Mouse (Mus musculus) embryonic facial prominence, embryonic 14.5 days (tissue): ENCODE results near the gene Def6. TPM values are rescaled to one million over a fixed set of nuclear protein-coding genes. Genes with fewer than 3 reads are reported as not detected.

Experiments used
- ATAC-seq: fragments of 200-750 bp; cut with Nextera tagmentation; 2 replicates; pipeline ENCODE4 v1.8.0; 2017; ENCODE audit warnings: low read depth, moderate number of reproducible peaks, moderate TSS enrichment
- DNase-seq: peaks from one replicate; pipeline ENCODE4 v3.0.0-alpha.2; 2015; ENCODE audit warnings: low spot score
- H3K27ac ChIP-seq: fragments of 300-500 bp; sonication (generic); replicated peaks from 2 replicates; pipeline ENCODE4 v1.5.1; 2014; ENCODE audit warnings: low read depth, mild to moderate bottlenecking, low read length, moderate library complexity
- H3K27me3 ChIP-seq: fragments of 300-500 bp; sonication (generic); replicated peaks from 2 replicates; pipeline ENCODE4 v1.6.1; 2014; ENCODE audit warnings: low read length; ENCODE audit not compliant: control insufficient read depth, insufficient read depth
- H3K36me3 ChIP-seq: fragments of 300-500 bp; sonication (generic); 2 replicates; pipeline ENCODE4 v1.6.1; 2014; ENCODE audit warnings: low read length, mixed read lengths; ENCODE audit not compliant: control insufficient read depth, insufficient read depth
- H3K4me1 ChIP-seq: fragments of 300-500 bp; sonication (generic); 2 replicates; pipeline ENCODE4 v1.6.1; 2014; ENCODE audit warnings: antibody characterized with exemption, low read length; ENCODE audit not compliant: control insufficient read depth, insufficient read depth
- H3K4me2 ChIP-seq: fragments of 300-500 bp; sonication (generic); 2 replicates; pipeline ENCODE4 v1.6.1; 2014; ENCODE audit warnings: low read depth, mild to moderate bottlenecking, low read length, moderate library complexity, mixed read lengths
- H3K4me3 ChIP-seq: fragments of 300-500 bp; sonication (generic); 2 replicates; pipeline ENCODE4 v1.5.1; 2014; ENCODE audit warnings: low read depth, mild to moderate bottlenecking, low read length
- H3K9ac ChIP-seq: fragments of 300-500 bp; sonication (generic); 2 replicates; pipeline ENCODE4 v1.6.1; 2014; ENCODE audit warnings: low read depth, mild to moderate bottlenecking, low read length, moderate library complexity, mixed read lengths
- H3K9me3 ChIP-seq: fragments of 300-500 bp; sonication (generic); 2 replicates; pipeline ENCODE4 v1.6.1; 2016; ENCODE audit warnings: low read length; ENCODE audit not compliant: control insufficient read depth
- WGBS: fragments of 180-500 bp; shearing (Covaris S2); extraction: QIAGEN DNeasy Blood & Tissue Kit; methylation state at CpG from one replicate; pipeline ENCODE4 v1.1.7; 2014; 5-methylcytosine and 5-hydroxymethylcytosine counted together
- polyA plus RNA-seq: library from polyadenylated mRNA; unstranded; fragments of >200 nt; fragmentation: Nextera tagmentation; extraction: Ambion mirVana; gene quantifications from 2 replicates; pipeline ENCODE4 v1.2.1, GENCODE M21; 2014

The Def6 gene
- polyA plus RNA-seq, 1 experiment from 2014 or later: 9.4 TPM

DNA sequence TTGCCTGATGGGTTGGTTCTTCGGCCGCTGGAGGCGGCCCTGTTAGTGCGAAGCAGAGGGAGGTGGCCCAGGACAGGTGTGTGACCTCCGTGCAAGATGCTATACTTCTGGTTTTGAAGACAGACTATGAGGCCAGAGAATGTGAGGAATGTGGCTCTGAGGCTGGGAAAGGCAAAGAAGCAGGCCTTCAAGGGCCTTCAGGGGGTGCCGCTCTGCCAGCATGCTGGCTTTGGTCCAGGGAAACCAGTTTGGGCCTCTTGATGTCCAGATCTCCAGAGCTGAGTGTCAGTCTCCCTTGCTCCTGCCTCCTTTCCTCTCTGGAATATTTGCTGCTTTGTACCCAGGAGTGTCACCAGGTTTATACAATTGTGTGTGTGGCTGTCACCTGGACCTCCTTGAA lies 34.7 kb downstream of the Def6 start:
- peaks cover 54% of the 10 kb centered on the region for H3K36me3 ChIP-seq
- ATAC-seq: no peak

DNA sequence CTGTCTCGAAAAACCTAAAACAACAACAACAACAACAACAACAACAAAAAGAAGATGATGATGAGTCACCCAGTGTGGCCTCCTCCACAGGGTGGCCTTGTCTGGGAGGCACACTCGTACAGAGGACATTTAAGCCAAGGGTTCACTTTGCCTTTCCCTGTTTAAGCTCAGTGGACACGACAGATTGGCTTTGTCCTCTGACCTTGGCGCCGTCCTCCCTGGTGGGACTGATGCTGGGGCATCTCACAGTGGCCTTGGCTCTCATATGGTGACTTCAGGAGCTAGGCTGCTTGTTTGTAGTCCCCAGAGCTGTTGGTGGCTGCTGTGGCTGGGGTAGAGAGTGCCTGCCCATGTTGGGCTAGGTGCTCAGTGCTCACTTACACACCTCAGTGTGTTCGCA lies 36.6 kb downstream of the Def6 start:
- Histone ChIP-seq H3K27ac (peak overlapping the region; percentile 66; the same call in 1 of the 2 replicates), H3K36me3 (peaks cover 38% of the 10 kb centered on the region), H3K27me3 (no peaks in the 10 kb centered on the region), H3K4me1 (peaks cover 30% of the 10 kb centered on the region), H3K4me3 (no peak overlapping the region), H3K4me2 (no peak overlapping the region), H3K9ac (no peak overlapping the region), H3K9me3 (no peaks in the 10 kb centered on the region)
- no peak for DNase-seq
- no peak for ATAC-seq
- WGBS: 82% methylated on average over 6 of the region's 6 CpGs

More for the DNA sequence above, 34.7 kb downstream of the Def6 start:
- WGBS: 76% methylated on average over 6 of the region's 6 CpGs
- Histone ChIP-seq H3K27me3 (no peaks in the 10 kb centered on the region), H3K4me1 (peaks cover 24% of the 10 kb centered on the region), H3K9me3 (no peaks in the 10 kb centered on the region), H3K4me3 (no peak overlapping the region), H3K9ac (no peak overlapping the region), H3K27ac (no peak overlapping the region), H3K4me2 (no peak overlapping the region)
- no peak for DNase-seq

DNA sequence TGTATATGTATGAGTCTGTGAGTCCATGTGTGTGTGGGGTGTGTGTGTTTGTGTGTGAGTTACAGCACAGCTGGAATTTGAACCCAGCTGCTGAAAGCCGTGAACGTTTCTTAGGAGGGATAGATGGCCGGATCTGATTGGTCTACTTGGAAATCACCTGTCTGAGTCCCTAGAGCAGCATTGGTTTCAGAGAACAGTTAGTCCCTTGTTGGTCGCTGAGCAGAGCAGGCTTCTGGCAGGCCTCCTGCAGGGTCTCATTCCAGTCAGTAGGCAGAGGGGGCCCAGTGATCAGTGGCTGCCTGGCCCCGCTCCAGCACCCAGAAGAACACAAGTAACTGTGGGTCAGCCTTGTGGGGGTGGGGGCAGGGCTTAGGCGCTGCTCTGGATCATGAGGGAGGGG lies 37.1 kb downstream of the Def6 start:
- H3K27ac ChIP-seq: peak overlapping the region; percentile 66
- H3K4me2 ChIP-seq: peak overlapping the region; percentile 6; the same call in 1 of the 2 replicates
- peaks cover 33% of the 10 kb centered on the region for H3K36me3 ChIP-seq
- no peaks in the 10 kb centered on the region for H3K9me3 ChIP-seq
- peaks cover 30% of the 10 kb centered on the region for H3K4me1 ChIP-seq
- WGBS: 8% methylated on average over 5 of the region's 6 CpGs
- ATAC-seq (peak; percentile 74), DNase-seq (peak; percentile 84)
- no peak overlapping the region for H3K4me3 ChIP-seq
- H3K9ac ChIP-seq: no peak overlapping the region
- no peaks in the 10 kb centered on the region for H3K27me3 ChIP-seq

DNA sequence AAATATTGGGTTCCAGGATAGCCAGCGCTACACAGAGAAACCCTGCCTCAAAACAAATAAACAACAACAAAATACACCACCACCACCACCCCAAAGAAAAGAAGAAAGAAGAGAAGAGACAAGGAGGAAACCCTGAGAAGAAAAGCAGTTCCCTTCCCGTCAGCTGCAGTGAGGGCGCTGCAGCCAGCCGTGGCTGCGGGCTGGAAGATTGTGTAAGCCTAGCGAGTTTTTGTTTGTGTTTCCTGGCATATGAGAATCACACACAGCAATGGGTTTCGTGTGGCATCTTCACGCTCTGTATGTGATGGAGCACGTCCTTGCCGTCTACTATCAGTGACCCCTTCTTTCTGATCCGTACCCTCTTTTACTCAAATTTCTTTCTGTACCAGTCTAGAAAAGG lies 39.1 kb downstream of the Def6 start:
- Histone ChIP-seq H3K27ac (peak overlapping the region; percentile 53), H3K4me1 (peaks cover 30% of the 10 kb centered on the region), H3K36me3 (peaks cover 18% of the 10 kb centered on the region; the same call in 1 of the 2 replicates), H3K9me3 (no peaks in the 10 kb centered on the region), H3K4me3 (no peak overlapping the region), H3K4me2 (no peak overlapping the region), H3K9ac (0 out of 2 replicates have a peak overlapping the region, but pooled peaks have one; percentile 17), H3K27me3 (no peaks in the 10 kb centered on the region)
- WGBS: 53% methylated on average over 11 of the region's 11 CpGs
- ATAC-seq: no peak
- DNase-seq: no peak

DNA sequence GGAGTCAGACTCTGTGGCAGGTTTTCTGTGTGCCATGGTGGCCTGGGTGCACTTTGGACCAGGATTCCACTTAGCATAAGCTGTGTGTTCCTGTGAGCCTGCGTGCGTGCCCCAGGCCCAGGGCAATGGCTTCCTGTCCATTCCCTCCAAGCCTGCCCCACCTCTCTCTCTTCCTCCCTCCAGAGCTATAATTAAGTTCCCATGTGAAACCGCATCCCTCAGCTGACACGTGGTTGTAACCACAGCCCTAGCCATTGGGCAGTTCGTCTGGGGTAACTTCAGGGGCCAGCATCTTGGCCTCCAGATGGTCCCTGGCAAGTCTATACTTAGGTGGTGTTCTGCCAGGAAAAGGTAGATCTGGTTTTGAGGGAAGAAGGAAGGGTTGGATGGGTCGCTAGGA lies 40.0 kb downstream of the Def6 start:
- H3K27ac ChIP-seq: peak overlapping the region; percentile 53
- H3K4me3 ChIP-seq: no peak overlapping the region
- WGBS: 21% methylated on average over 6 of the region's 6 CpGs
- ATAC-seq (peak; percentile 72), DNase-seq (peak; percentile 82)
- H3K9me3 ChIP-seq: no peaks in the 10 kb centered on the region
- peaks cover 30% of the 10 kb centered on the region for H3K4me1 ChIP-seq
- no peaks in the 10 kb centered on the region for H3K27me3 ChIP-seq
- H3K9ac ChIP-seq: peak overlapping the region; percentile 17; the same call in 1 of the 2 replicates
- peaks cover 20% of the 10 kb centered on the region; the same call in 1 of the 2 replicates for H3K36me3 ChIP-seq
- 0 out of 2 replicates have a peak overlapping the region, but pooled peaks have one; percentile 1 for H3K4me2 ChIP-seq

DNA sequence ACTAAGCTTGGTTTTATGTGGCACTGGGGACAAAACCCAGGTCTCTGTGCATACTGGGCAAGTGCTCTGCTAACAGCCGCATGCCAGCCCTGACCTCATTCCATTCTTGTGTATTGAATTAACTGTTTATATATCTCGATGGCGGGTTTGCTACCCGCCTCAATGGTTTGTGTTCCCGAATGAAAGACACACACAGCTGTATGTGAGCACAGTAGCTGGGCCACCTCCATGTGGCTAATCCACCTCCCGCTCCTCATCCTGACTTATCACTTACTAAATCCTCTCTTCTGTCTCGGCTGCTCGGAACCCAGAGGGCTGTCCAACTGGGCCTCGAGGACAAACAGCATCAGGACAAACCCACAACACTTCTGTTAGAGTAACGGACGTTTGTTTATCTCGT lies 41.5 kb downstream of the Def6 start:
- H3K9ac ChIP-seq: no peak overlapping the region
- H3K4me2 ChIP-seq: no peak overlapping the region
- H3K36me3 ChIP-seq: 0 out of 2 replicates have a peak, but pooled peaks cover 10% of the 10 kb centered on the region
- peaks cover 30% of the 10 kb centered on the region for H3K4me1 ChIP-seq
- no peaks in the 10 kb centered on the region for H3K9me3 ChIP-seq
- no peak for ATAC-seq
- H3K4me3 ChIP-seq: no peak overlapping the region
- H3K27me3 ChIP-seq: no peaks in the 10 kb centered on the region
- no peak overlapping the region for H3K27ac ChIP-seq
- DNase-seq: no peak
- WGBS: 77% methylated on average over 12 of the region's 12 CpGs

DNA sequence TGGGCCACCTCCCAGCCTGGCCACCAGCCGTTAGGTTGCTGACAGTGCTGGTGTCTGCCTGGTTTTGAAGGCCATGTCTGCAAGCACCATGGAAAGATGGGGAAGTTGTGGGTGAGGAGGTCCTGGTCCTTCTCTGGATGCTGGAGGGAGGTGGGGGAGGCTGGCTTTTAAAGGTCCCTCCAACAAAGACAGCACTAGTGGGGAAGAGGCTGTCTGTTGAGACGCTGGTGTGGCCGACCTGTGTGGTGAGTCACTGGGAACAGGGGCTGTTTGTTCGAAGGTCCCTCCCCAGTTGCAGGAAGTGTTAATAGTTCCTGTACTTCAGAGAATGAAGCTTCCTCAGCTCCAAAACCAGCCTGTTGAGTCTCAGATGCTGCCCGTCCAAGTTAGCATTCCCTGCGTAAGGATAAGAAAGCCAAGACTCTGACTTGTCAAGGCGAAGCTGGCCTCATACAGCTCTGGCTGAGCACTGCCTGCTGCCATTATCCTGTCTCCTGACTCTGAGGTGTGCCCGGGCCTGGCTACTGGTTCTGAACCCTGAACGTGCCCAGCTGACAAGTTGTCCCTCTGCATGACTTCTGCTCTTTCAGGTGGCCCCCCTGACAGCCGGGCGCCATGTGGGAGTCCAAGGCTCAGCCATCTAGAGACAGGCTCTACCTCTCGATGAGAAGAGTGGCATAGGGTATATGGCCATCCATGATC lies 44.2 kb downstream of the Def6 start:
- no peaks in the 10 kb centered on the region for H3K27me3 ChIP-seq
- H3K4me2 ChIP-seq: no peak overlapping the region
- H3K9me3 ChIP-seq: no peaks in the 10 kb centered on the region
- DNase-seq (no peak), ATAC-seq (no peak)
- H3K27ac ChIP-seq: 0 out of 2 replicates have a peak overlapping the region, but pooled peaks have one; percentile 21
- 76% methylated on average over 12 of the region's 12 CpGs for WGBS
- no peak overlapping the region for H3K4me3 ChIP-seq
- no peak overlapping the region for H3K9ac ChIP-seq
- peaks cover 33% of the 10 kb centered on the region for H3K4me1 ChIP-seq
- H3K36me3 ChIP-seq: 0 out of 2 replicates have a peak, but pooled peaks cover 10% of the 10 kb centered on the region

DNA sequence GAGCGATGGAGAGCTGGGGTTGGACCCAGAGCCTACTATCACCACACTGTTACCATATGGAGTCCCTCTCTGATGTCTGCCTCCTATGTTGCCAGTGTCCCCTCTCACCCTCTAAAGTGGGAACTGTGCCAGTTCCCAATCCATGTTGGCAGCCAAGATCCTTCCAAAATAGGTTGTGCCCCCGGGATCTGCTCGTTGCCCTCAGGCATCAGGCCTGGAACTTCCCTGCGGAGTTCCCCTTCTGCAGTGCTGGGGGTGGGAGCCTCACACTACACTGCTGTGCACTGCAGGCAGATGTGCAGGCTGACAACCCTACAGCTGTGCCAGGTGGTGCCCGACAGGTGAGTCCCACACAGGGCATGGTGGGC lies 44.7 kb downstream of the Def6 start:
- Histone ChIP-seq H3K9me3 (no peaks in the 10 kb centered on the region), H3K4me1 (peaks cover 33% of the 10 kb centered on the region), H3K4me2 (no peak overlapping the region), H3K36me3 (0 out of 2 replicates have a peak, but pooled peaks cover 10% of the 10 kb centered on the region), H3K27me3 (no peaks in the 10 kb centered on the region), H3K4me3 (no peak overlapping the region), H3K9ac (no peak overlapping the region), H3K27ac (0 out of 2 replicates have a peak overlapping the region, but pooled peaks have one; percentile 21)
- DNase-seq (no peak), ATAC-seq (no peak)
- 70% methylated on average over 5 of the region's 5 CpGs for WGBS

DNA sequence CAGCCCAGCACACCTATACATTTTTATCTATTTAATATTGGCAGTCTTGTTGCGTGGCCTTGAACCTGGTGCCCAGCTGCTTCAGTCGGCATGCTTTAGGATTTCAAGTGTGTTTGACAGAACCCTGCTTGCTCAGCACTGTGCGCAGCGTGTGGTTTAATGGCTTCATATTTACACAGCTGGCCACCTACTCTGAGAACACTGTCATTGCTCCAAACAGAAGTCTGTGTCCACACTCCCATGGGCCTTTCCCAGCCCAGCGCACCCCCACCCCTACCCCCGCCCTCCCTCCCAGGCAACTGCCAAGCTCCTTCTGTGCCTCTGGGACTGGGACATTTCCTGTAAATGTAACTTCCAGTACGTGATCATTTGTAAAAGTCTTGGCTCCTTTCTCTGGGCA lies 45.6 kb downstream of the Def6 start:
- no peak overlapping the region for H3K4me2 ChIP-seq
- H3K9me3 ChIP-seq: no peaks in the 10 kb centered on the region
- ATAC-seq (no peak), DNase-seq (no peak)
- no peak overlapping the region for H3K27ac ChIP-seq
- H3K4me3 ChIP-seq: no peak overlapping the region
- no peaks in the 10 kb centered on the region for H3K27me3 ChIP-seq
- 0 out of 2 replicates have a peak, but pooled peaks cover 10% of the 10 kb centered on the region for H3K36me3 ChIP-seq
- 53% methylated on average over 7 of the region's 7 CpGs for WGBS
- no peak overlapping the region for H3K9ac ChIP-seq
- H3K4me1 ChIP-seq: peaks cover 32% of the 10 kb centered on the region
